ENCODE assay signal across 10 mouse cellular contexts in the genomic region with DNA sequence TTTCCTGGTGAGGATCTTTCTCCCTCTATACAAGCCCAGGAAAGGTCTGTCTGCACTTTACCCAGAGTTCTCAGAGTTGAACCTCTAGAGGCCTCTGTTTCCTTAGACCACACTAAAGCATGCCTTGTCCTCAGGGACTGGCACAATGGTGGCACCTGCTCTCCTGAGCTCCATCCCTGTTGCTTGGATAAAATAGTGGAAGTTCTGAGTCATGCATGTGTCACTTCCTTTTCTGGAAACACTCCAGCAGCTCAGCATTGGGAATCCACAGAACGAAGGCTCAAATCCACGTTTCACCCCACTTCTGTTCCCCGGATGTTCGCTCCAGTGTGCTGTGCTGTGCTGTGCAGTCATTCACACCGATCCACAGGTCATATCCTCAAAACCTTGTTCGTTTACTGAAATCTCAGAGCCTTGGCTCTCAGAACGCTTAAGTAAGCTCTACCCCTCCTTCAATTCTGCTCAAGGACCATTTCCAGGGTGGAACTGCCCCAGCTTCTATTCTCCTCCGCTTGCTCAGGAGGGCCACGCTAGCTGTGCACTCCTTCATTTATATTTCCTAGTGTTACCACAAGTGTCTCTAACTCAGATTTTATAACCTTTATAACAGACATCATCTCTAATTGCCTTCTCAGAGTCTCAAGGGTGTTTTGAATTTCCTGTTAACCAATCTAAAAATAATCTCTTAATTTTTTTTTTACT.
DNase-seq lines count a peak whose midpoint lies in the region; ATAC-seq and TF ChIP-seq lines count a peak whose summit lies in the region.
"Had no signal": no experiment of that assay in that cellular context is flagged by ENCODE, and none has a peak within 500 bp of the region (broad histone marks: within the 10 kb centered on the region; RNA-seq: fewer than 3 reads in every experiment).

No protein-coding gene starts in this region.

- H3K4me2 ChIP-seq in kidney, embryonic 16.5 days (replicated peaks; ENCODE audit: low read depth, low read length) = no peak overlapping the region
- H3K4me2 ChIP-seq in hindbrain, embryonic 12.5 days (replicated peaks) = no peak overlapping the region
- H3K4me2 ChIP-seq: midbrain, embryonic 15.5 days had no signal

- no peak overlapping the region for H3K9ac ChIP-seq in kidney, embryonic 16.5 days (replicated peaks; ENCODE audit: low read length)
- no peak overlapping the region for H3K9ac ChIP-seq in hindbrain, embryonic 12.5 days
- H3K9ac ChIP-seq: midbrain, embryonic 15.5 days had no signal

- H3K4me1 ChIP-seq in kidney, embryonic 16.5 days (ENCODE audit: insufficient read depth, low read length) = no peaks in the 10 kb centered on the region
- no peaks in the 10 kb centered on the region for H3K4me1 ChIP-seq in hindbrain, embryonic 12.5 days
- H3K4me1 ChIP-seq: midbrain, embryonic 15.5 days had no signal

- 0 out of 2 replicates have a peak, but pooled peaks have one; percentile 35 for ATAC-seq in kidney, embryonic 16.5 days (ENCODE audit: low FRiP score, low TSS enrichment)
- ATAC-seq in megakaryocyte progenitor cell, adult 5-6 weeks (replicated peaks; ENCODE audit: poor library complexity) = no peak
- no peak for ATAC-seq in hindbrain, embryonic 12.5 days (ENCODE audit: low FRiP score)
- ATAC-seq: midbrain, embryonic 15.5 days had no signal

- TF ChIP-seq CTCF in gastrocnemius, adult 2 months (IDR thresholded peaks at IDR 0.05) = no peak

- H3K27me3 ChIP-seq in kidney, embryonic 16.5 days (ENCODE audit: insufficient read depth, low read length) = no peaks in the 10 kb centered on the region
- H3K27me3 ChIP-seq in hindbrain, embryonic 12.5 days = no peaks in the 10 kb centered on the region
- H3K27me3 ChIP-seq: midbrain, embryonic 15.5 days had no signal

- WGBS in kidney, embryonic 16.5 days = 70% methylated on average over 9 of the region's 9 CpGs
- WGBS in hindbrain, embryonic 12.5 days = 90% methylated on average over 9 of the region's 9 CpGs

- H3K4me3 ChIP-seq in gastrocnemius, adult 2 months = no peak overlapping the region
- no peak overlapping the region for H3K4me3 ChIP-seq in kidney, embryonic 16.5 days (ENCODE audit: low read length)
- H3K4me3 ChIP-seq in hindbrain, embryonic 12.5 days = no peak overlapping the region
- H3K4me3 ChIP-seq: midbrain, embryonic 15.5 days had no signal

- 0 out of 2 replicates have a peak, but pooled peaks cover 7% of the 10 kb centered on the region for H3K36me3 ChIP-seq in kidney, embryonic 16.5 days (ENCODE audit: insufficient read depth, low read length)
- H3K36me3 ChIP-seq in hindbrain, embryonic 12.5 days = 0 out of 2 replicates have a peak, but pooled peaks cover 5% of the 10 kb centered on the region
- H3K36me3 ChIP-seq: midbrain, embryonic 15.5 days had no signal

- intact Hi-C loops in gastrocnemius, adult 2 months (cut with DNase I) = no loop called here

- DNase-seq in gastrocnemius, adult 2 months = no peak
- no peak for DNase-seq in gastrocnemius, postnatal 25 days
- peak; percentile 19 for DNase-seq in forelimb bud, embryonic 11.5 days (ENCODE audit: low read depth, low spot score)
- peak; percentile 52 for DNase-seq in lung, postnatal 10 days
- DNase-seq in thymus, postnatal 14 days = no peak
- DNase-seq: cerebellum, adult 11-12 months had no signal

- H3K27ac ChIP-seq in gastrocnemius, adult 2 months = peak overlapping the region; percentile 66
- H3K27ac ChIP-seq in kidney, embryonic 16.5 days (ENCODE audit: low read length) = no peak overlapping the region
- H3K27ac ChIP-seq in hindbrain, embryonic 12.5 days = no peak overlapping the region
- H3K27ac ChIP-seq: midbrain, embryonic 15.5 days had no signal

- no peaks in the 10 kb centered on the region for H3K9me3 ChIP-seq in kidney, embryonic 16.5 days (ENCODE audit: low read length)
- no peaks in the 10 kb centered on the region for H3K9me3 ChIP-seq in hindbrain, embryonic 12.5 days (replicated peaks)
- H3K9me3 ChIP-seq: midbrain, embryonic 15.5 days had no signal

Comparison
In these comparisons a context has a peak if more than half of its experiments do, and no peak if none do; other contexts are left out.
1. DNase-seq: peak in forelimb bud, embryonic 11.5 days (single experiment) and lung, postnatal 10 days (single experiment); none in gastrocnemius, adult 2 months (single experiment), gastrocnemius, postnatal 25 days (single experiment) and thymus, postnatal 14 days (single experiment).